Mouse (Mus musculus) left cerebral cortex, adult 11 months (tissue): ENCODE measurements around the gene Cadps.

ENCODE experiments used
- DNase-seq: peaks from one replicate; pipeline ENCODE4 v3.0.0; 2022; ENCODE audit warnings: low spot score

Cadps gene

DNA sequence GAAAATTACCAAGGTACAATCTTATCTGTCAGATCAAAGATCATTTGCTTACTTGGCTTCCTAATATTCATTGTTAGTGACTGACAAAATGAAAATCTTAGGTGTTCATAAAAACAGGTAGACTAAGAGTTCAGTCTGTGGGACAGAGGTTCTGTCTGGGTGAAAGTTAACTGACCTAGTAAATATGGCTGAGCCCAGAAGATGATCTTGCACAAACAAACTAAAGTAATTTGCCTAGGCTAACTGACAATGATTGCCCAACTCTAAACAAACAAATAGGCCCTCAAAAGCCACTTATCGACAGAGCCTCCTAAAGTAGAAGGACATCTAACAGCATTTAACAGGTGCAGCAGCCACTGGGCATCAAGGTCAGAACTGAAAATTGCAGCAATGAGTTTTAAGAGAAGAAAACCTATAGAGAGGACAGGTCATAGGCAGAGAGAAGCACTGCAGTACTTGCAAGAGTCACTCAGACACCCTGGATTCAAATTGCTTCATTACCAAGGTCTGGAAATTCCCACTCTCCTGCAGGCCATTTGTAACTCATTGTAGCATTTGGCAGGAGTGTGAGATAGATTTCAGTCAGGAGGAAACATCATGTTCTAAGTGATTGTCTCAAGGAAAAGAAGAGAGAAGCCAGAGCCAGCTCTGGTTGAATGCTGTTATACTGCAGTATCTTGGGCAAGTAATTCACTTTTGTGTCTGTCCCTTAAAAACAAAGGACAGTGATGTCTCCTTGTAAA is 100.3 kb downstream of the Cadps start:
- DNase-seq: no peak

DNA sequence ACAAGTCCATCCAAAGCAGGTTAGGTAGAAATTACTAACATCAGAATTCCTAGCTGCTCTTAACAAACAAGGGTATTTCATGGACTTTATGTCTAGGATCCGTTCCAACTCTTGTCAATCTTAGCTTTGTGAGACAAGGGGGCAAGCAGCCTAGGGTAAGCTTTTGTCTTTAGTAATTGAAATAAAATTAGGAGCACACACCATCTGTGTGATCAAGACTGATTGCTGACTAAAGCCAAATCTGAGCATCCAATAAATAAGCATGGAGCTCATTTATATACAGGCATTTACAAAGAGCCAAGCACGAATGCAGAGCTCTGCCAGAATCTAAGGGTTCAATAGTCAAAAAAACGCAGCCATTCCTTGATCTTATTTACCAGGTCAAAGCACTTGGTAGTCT is 104.1 kb downstream of the Cadps start:
- DNase-seq: no peak

DNA sequence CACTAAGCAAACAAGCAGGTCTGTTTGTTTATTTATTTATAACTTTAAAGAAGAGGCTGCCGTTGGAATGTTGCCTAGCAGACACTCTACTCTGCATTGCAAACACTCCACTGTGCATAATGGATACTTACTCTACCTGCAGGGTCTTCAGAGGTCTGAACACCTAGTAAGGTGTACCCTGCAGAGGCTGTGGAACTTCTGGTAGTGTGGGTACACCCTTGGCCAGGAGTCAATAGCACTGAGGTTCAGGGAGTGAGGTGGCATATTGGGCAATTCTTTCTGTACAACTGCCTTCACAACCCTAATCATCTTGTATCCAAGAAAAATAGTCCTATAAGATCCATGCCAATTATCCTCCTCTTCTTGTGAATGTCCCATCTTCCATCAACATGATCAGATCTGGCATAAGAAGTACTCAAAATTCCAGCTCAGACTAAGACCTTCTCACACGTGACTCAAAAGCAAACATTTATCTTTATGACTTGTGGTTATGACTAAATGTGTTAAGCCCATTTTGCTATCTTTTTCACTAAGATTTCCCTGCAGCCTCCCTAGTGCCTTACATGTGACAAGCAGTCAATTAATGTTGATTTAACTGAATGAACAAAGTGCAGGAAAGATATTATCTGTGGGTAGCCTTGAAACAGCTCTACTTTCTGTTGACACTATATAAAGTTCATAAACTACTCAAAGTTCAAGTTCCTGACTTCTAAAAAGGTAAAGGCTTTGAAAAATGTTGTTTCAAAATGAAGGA is 106.8 kb downstream of the Cadps start:
- DNase-seq: no peak

DNA sequence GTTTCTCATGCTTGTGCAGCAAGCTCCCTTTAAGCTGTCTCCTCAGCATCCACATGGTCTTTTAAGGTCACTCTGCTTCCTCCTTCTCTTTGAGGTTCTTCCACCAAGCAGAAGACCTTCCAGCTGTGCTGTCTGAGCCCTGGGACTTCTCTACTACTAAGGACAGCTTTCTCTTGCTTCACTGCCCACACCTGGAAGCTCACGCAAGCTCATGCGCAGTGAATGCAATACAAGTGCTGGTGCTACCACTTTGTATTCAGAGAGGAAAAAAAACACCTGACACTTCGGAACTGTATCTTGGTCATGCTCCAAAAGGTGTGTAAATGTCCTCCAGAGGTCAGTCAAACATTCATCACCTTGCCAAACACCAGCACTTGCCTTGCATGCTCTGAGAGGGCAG is 115.5 kb downstream of the Cadps start:
- no peak for DNase-seq

DNA sequence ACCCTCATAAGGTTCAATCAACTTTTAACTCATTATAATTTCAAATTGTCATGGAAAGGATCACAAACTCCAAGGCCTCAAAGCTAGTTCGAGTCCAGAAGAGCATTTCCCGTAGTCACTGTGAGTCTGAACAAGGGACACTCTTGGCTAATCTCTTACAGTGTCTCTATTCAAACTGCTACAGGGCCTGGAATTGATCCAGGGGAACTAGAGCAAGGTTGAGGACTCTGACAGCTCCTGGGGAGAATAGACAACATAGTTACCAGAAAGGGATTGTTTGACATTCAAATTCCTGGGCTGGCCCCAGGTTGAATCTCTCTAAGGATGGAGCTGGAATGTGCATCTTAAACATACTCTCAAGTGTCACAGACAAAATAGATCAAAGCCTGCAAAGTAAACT is 118.4 kb downstream of the Cadps start:
- DNase-seq: no peak

DNA sequence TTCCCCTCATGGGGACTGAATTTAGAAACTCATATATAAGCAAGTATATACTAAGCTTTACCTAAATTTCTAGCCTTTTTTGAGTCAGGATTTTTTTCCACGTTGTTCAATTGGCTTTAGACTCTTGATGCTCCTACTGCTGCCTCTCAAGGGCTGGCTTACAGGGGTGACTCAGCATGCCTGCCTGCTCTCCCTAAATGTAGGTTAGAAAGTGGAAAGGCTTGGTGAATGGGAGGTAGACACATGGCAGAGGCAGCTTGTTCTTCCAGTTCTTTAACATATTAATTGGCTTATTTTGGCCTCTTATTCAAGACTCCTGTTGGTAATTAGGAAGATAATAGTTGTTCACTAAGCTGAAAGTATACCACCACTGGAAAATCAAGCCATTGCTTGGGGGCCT is 132.7 kb downstream of the Cadps start:
- DNase-seq: no peak

DNA sequence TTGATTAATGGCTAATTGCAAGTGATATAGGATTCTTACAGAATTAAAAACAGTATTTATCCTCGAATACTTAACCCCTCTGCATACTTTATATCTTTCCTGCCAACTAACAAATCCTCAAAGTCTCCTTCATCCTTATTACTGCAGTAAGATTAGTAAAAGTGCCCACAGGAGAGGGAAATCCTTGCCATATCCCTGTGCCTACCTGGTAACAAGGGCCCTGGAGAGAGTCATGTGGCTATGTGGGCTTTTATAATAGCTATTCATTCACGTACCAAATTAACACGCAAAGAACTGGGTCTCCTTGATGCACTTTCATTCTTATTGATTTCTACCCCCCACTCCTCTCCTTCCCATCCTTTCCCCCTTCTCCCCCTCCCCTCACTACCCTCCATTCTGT is 137.9 kb downstream of the Cadps start:
- no peak for DNase-seq

DNA sequence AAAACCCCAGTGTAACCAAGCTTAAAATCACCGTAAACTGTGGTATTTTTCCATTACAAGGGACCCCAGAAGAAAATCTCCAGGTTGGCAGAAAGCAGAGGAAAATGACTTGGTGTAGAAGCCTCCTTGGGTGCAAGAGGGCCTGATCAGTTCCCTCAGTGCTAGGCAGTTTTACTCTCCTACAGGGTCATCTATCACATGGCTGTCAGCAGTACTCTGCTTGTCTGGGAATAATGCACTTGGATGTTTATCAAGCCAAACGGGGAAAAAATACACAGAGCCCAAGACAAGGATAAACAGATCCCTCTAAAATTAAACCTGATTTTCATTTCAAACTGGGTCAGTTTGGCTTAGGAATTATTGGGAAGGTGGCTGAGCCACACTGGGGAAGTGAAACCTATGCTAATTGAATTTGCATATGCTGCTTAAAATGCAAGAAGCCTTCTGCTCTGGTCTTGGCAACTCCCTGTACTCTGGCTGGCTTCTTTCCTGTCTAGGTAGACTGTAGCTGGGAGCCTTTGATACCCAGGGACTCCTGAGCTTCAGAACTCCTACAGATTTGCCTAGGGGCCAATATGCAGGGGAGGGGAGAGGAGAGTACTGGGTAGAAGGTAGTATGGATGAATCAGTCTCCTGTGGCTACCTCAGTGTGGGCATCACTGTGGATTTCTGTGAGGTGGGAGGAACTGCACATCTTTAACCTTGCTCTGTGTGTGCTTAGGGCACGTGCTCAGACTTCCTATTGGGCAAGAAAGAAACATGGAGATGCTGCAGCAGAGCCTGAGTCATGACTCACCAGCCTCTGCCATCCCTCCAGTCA is 141.8 kb downstream of the Cadps start:
- DNase-seq: no peak

DNA sequence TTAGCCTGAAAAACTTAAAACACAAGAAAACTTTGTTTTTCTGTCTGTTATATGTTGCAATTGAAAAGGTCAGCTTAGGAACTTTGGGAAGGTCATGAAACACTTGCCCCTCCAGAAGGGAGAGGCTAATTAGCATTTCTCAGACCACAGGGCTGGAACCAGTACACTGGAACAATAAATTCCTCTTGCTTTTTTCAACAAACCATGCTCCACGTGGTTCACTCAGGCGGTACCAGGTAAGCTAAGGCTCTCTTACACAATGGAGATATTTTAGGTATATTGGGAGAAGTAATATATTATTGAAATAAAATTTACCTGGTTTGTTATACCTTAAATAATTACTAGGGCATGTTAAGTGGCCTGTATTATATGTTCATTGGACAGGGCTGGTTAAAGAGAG is 161.4 kb downstream of the Cadps start:
- DNase-seq: no peak

DNA sequence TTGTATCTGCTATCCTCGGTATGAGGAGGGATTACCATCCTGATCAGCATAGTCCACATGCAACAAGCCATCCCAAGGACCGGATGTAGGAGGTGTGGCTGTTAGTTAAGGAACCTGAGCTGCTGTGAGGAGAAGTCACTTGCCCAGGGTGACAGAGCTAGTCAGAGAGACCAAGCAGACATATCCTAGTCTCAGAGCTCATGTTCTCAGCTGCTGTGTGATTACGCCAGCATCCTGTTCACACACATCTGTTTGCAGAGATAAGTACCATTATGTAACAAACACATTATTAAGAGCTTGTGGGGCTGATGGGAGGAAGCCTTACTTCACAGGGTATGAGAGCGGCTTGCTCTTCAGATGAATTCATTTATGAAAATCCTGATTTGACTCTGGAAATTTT is 165.5 kb downstream of the Cadps start:
- DNase-seq: no peak

DNA sequence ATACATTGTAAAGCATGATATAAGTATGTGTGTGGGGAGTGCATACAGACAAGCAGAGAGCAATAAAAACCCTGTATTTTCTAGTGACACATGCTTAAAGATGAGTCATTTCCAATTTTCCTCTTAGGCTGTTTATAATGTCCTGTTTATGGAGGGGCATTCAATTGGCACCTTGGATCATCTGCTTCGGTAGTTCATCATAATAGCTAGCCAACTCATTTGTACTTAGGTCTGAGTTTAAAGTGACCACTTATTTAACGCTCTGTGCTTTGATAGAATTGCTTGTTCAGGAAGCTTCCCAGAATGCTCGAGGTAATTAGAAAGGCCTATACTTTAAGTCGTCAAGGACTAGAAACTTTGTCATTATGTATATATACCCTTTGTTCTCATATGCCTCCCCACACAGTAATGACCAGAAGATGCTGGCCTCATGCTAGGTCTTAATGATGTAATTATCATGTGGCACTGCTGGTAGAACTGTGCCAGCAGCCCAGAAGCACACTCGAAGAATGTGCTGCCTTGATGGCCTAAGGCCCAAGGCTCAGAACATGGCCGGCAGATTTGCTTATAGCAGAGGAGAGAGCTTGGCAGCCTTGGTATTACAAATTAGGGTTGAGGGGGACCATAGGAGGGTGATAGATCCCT is 179.9 kb downstream of the Cadps start:
- no peak for DNase-seq

DNA sequence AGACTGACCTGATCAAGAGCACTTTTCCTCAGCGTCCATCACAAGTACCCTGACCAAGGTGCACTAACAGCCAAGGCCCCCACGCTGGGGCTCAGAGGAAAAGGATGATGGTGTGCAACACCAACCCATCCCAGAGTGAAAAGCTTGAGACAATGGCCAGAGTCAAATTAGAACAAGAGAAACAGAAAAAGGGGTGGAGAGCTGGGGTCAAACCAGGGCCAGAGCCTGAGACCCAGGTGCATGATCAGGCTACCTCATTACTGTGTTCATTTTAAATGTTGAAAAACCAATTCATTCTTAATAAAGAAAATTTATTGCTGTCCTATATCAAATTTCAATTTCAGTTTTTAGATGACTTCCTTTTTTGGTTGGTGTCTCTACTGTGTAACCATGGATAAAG is 184.1 kb downstream of the Cadps start:
- DNase-seq: no peak

DNA sequence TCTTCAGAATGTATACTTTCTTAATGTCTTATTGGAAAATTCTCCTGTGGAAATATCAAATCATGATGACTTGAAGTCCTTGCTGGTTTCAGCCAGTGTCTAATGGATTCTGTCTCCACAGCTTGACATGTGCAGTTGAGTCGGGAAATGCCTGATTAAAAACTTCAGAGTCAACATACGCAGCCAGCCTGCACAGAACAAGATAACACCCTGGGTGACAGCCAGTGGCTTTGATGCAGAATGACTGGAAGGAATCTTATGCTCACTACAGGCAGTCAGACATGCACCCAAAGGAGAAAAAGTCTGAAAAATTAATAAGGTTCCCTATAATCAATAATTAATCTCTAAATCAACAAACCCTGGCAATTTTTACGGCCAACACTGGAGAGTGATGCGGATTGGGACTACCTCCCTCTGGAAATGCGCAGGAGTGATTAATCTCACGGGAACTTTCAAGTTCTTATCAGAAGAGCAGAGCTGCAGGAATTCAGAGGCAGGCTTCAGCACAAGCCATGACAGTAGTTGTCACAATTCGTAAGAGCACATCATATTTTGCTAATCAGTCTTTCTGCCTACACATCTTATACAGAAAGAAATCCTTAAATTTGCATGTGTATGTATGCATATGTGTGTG is 185.6 kb downstream of the Cadps start:
- DNase-seq: no peak

DNA sequence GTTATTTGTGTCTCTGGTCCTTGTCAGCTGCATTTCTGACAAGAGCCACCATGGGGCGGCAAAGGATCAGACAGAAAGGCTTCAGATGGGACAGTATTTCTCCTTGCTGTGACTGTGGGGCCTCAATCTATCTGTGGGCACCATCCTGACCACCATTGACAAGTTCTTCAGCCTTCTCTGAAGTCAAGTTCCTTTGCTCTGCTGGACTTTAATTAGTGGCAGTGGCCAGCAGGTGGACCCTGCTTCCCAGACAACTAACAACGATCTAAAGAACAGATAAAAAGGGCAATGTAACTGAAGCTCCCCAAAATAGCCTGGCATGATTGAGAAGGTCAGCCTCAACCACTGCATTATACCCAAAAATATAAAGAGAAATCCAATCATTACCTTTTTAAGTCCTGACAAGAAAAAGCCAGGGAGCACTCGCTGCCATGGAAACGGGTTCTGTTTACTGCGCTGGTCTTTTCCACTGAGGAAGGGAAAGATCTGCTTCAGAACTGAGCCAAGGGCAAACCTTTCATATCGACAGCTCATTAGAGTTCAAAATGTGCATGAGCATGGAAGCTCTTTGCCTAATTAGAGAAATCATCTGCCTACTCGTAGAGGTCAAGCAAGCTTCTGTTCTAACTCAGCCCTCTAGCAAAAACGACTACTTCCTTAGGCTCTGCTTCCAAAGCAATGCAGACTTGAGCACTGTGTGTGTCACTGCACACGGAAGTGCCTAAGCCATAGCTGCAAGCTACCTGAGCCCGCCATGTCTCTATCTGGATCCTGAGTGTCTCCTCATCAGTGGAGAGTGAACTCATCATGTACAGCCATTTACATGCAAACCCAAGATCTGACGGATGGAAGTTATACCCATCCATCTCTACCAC is 198.4 kb downstream of the Cadps start:
- peak; percentile 13 for DNase-seq

DNA sequence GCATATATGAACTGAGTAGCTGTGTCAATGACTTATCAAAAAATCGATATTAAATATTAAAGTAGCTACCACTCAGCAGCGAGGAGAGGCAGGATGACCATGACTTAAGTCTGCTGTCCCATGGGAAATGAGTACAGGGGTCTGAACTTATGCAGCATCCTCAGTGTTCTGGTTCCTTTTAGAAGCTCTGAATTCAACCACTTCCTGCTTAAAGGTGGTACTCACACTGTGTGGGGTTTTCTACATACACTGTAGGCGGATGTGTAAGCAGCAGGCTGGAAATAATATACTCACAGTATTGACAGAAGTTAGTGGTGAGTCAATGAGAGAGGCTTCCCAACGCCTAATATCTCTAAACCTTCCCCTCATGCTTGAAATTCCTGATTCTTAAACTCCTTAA is 215.9 kb downstream of the Cadps start:
- no peak for DNase-seq

DNA sequence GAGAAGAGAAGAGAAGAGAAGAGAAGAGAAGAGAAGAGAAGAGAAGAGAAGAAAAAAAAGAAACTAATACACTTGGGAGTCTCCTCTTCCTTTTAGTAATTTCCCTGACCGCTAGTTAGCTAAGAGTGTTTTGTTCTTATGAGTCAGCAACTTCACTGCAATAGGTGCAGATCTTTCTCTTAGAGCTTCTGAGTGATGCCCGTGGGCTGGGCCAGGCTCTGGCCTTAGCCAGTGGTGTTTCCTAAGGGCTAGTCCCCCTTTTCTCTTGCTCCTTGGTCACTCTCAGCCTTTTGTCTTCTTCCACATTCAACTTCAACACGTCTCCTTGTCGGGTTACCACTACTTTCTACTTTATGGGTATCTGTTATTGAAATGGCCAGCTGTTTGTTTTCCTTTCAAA is 216.7 kb downstream of the Cadps start:
- DNase-seq: no peak

DNA sequence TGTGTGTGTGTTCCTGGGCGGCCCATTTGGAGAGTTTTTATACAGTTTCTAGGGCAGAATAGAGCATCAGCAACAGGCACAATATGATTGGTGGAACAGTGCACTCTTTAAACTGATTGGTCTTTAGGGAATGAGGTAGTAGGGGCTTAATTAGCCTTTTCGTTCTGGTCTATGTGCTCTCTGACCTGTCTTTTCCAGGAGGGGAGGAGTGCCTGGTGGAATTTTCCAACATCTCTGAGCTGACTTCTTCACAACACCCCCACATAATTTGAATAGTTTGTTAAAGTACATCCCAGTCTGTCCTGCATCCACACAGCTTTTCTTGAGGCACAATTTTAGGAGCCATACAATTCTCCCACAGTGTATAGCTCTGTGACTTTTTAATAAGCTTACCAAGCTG is 220.8 kb downstream of the Cadps start:
- DNase-seq: no peak

DNA sequence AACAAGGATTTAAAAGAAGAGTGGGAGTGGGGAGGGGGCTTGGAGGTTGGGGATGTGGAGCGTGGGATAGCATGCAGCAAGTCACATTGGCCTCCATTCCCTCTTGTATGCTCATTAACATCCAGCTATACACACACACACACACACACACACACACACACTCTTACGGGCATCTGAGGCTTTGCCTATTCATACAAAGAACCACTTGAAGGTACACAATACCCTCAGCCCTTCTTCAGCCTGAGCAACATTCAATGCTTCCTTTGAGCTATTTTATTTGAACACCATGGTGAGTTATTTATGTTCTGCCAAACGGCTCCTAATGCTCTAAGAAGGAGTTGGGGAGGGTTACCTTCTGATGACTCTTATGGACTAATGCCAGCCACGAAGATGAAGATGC is 227.6 kb downstream of the Cadps start:
- DNase-seq: no peak

DNA sequence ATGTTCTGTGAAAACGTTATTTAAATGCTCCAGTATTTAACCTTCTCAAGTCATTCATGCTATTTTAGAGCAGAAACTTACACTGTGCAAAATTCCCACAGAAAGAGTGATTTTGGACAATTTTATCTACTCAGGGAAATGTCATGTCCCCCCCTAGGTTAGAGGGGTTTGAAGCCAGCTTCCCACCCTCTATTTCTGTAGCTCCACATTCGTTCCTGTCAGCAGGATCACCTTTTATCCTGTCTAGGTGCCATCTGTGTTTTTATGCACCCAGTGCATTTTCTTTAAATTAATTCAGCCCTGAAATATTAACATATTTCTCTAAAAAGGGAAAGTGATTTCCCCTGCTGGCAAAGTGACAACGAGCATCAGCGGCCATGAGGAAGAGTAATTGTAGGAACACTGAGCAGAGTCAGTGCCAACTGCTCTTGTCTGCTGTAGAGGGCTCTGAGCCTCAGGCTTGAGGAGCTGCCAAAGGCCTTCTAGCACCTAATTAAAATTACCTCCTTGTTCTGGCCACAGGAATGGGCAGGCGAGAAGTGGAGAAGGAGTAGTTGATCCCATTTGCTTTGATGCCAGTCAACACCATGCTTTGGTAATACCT is 230.3 kb downstream of the Cadps start:
- DNase-seq: no peak

DNA sequence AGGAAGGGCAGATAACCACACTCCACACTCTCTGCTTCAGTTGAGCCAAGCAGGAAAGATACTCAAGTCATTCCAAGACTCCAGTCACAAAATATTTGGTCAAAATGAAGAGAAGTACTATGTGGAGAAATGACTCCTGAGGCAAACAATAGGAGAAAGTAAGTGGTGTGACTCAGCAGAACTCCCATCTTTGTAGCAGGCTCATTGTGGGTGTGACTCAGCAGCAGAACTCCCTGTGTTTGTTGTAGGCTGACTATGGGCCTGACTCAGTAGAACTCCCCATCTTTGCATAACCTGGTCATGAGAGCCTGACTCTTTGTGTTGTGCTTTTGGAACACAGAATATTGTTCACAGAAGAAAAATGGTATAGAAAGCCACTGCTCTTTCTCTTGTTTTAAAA is 231.1 kb downstream of the Cadps start:
- no peak for DNase-seq

DNA sequence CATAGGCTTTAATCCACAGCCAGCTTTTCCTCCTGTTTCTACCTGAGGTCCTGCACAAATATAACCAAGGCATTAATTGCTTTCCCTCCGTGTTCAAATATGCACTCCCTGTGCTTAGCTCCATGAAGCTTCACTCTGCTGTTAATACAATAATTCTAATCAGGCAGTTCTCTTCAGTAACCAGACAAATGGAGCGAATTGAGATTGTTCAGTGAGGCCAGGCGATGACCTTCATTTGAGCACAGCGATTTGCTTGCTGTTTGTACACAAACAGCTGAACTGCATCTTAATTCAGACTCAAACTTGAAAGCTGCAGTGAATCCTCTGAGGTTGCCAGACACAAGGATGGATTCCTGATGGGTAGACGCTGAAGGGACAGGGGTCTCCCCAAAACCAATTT is 239.3 kb downstream of the Cadps start:
- DNase-seq: no peak
